Mouse (Mus musculus): ENCODE measurements around the gene Ndufs1.

DNA sequence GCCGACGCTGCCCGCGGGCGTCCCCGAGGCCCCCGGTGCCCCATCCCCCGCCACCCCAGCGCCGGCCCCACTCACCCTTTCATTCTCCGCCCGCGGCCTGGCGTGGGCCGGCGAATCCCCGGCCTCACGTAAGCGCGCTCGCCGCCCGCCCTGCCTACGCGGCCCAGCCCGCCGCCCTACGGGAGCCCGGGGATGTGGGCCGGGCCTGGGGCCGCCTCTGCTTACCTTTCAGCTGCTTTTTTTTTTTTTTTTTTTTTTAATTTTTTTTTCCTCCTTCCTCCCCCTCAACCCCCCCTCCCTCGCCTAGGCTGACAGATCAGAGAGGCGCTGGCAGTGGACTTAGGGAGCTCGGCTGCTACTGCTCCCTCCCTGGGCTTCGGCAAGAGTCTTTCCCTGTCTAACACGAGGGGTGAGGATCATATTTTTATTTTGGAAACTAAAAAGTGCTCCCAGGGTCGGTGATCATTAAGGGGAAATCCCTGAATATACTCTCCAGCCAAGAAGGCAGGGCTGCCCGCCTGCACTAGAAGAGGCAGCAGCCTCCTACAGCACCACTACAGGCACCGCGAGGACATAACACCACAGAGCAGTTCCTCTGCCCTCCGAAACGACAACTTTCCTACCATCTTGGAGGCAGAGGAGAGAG lies 62.4 kb downstream of the Ndufs1 start, which contains the start of gene Ino80d:
- TF ChIP-seq GATA1 (IDR thresholded peaks at IDR 0.05; ENCODE audit: low read length) (no peak), TAL1 (IDR thresholded peaks at IDR 0.05; ENCODE audit: low read length) (no peak)

Measured in erythroblast, embryonic 14.5 days (primary cell).